ENCODE assay signal across 28 mouse cellular contexts in genomic region chr6:12026804-12027537, GRCm38 (mm10).
DNase-seq lines count a peak whose midpoint lies in the region; ATAC-seq and TF ChIP-seq lines count a peak whose summit lies in the region.
"Had no signal": no experiment of that assay in that cellular context is flagged by ENCODE, and none has a peak within 500 bp of the region (broad histone marks: within the 10 kb centered on the region; RNA-seq: fewer than 3 reads in every experiment).

No protein-coding gene starts in this region.

- DNase-seq in limb, embryonic 10.5 days (ENCODE audit: low spot score): no peak
- DNase-seq in thymus, adult 2 months: no peak
- DNase-seq in cerebellum, adult 11-12 months: no peak
- DNase-seq: adrenal gland, postnatal 25 days; B cell, adult 2 months; cerebellum, adult 9-11 months; gastrocnemius, postnatal 14 days; heart, adult 11 months; layer of hippocampus, adult 9-11 months; lung, adult 2 months; lung, postnatal 14 days; right cerebral cortex, postnatal 4 days; thymus, postnatal 4 days had no signal

- H3K4me1 ChIP-seq in limb, embryonic 13.5 days: no peaks in the 10 kb centered on the region
- H3K4me1 ChIP-seq in limb, embryonic 10.5 days: no peaks in the 10 kb centered on the region
- H3K4me1 ChIP-seq in brown adipose tissue, adult 24 weeks (ENCODE audit: control insufficient read depth, insufficient read depth, insufficient read length, low read length): no peaks in the 10 kb centered on the region
- H3K4me1 ChIP-seq in kidney, embryonic 16.5 days (ENCODE audit: insufficient read depth, low read length): no peaks in the 10 kb centered on the region
- no peaks in the 10 kb centered on the region for H3K4me1 ChIP-seq in thymus, adult 2 months (replicated peaks; ENCODE audit: control insufficient read depth, insufficient read depth, low read length)
- H3K4me1 ChIP-seq: embryonic facial prominence, embryonic 15.5 days; forebrain, embryonic 15.5 days; hindbrain, embryonic 10.5 days; stomach, embryonic 15.5 days had no signal

- peak; percentile 54; the same call in 1 of the 2 replicates for ATAC-seq in limb, embryonic 13.5 days (ENCODE audit: low FRiP score, low read depth)
- peak; percentile 63 for ATAC-seq in kidney, embryonic 16.5 days (ENCODE audit: low FRiP score, low TSS enrichment)
- no peak for ATAC-seq in erythroblast, adult 5-6 weeks (replicated peaks; ENCODE audit: low FRiP score, poor library complexity, severe bottlenecking)
- ATAC-seq: forebrain, embryonic 15.5 days; hindbrain, embryonic 16.5 days; liver, embryonic 12.5 days had no signal

- no peaks in the 10 kb centered on the region for H3K27me3 ChIP-seq in limb, embryonic 13.5 days
- no peaks in the 10 kb centered on the region for H3K27me3 ChIP-seq in limb, embryonic 10.5 days (ENCODE audit: low read depth, poor library complexity, severe bottlenecking)
- H3K27me3 ChIP-seq in kidney, embryonic 16.5 days (ENCODE audit: insufficient read depth, low read length): no peaks in the 10 kb centered on the region
- no peaks in the 10 kb centered on the region for H3K27me3 ChIP-seq in thymus, adult 2 months (ENCODE audit: control insufficient read depth, insufficient read depth, low read length)
- H3K27me3 ChIP-seq: CH12.LX; embryonic facial prominence, embryonic 15.5 days; forebrain, embryonic 15.5 days; liver, embryonic 12.5 days; stomach, embryonic 15.5 days had no signal

- H3K27ac ChIP-seq in limb, embryonic 13.5 days: no peak overlapping the region
- no peak overlapping the region for H3K27ac ChIP-seq in limb, embryonic 10.5 days
- peak overlapping the region; percentile 31 for H3K27ac ChIP-seq in brown adipose tissue, adult 24 weeks (replicated peaks; ENCODE audit: low read depth, low read length)
- peak overlapping the region; percentile 18; the same call in 1 of the 2 replicates for H3K27ac ChIP-seq in kidney, embryonic 16.5 days (ENCODE audit: low read length)
- no peak overlapping the region for H3K27ac ChIP-seq in thymus, adult 2 months (ENCODE audit: control insufficient read depth, insufficient read depth, low read length)
- H3K27ac ChIP-seq: embryonic facial prominence, embryonic 15.5 days; forebrain, embryonic 15.5 days; hindbrain, embryonic 10.5 days; left cerebral cortex, adult 2 months; liver, embryonic 12.5 days; stomach, embryonic 15.5 days had no signal

- WGBS in limb, embryonic 13.5 days: 47% methylated on average over 2 of the region's 2 CpGs
- 91% methylated on average over 2 of the region's 2 CpGs for WGBS in limb, embryonic 10.5 days
- 86% methylated on average over 2 of the region's 2 CpGs for WGBS in kidney, embryonic 16.5 days
- 91% methylated on average over 2 of the region's 2 CpGs for WGBS in thymus, adult 2 months

- H3K36me3 ChIP-seq in limb, embryonic 13.5 days: peaks cover 15% of the 10 kb centered on the region
- H3K36me3 ChIP-seq in limb, embryonic 10.5 days: peaks cover 16% of the 10 kb centered on the region; the same call in 1 of the 2 replicates
- H3K36me3 ChIP-seq in kidney, embryonic 16.5 days (ENCODE audit: insufficient read depth, low read length): 0 out of 2 replicates have a peak, but pooled peaks cover 6% of the 10 kb centered on the region
- no peaks in the 10 kb centered on the region for H3K36me3 ChIP-seq in thymus, adult 2 months (ENCODE audit: control insufficient read depth, insufficient read depth, low read length)
- H3K36me3 ChIP-seq: stomach, embryonic 15.5 days had no signal

- no peak overlapping the region for H3K4me3 ChIP-seq in limb, embryonic 13.5 days
- no peak overlapping the region for H3K4me3 ChIP-seq in limb, embryonic 10.5 days
- H3K4me3 ChIP-seq in brown adipose tissue, adult 24 weeks (ENCODE audit: insufficient read depth, low read depth, low read length): no peak overlapping the region
- no peak overlapping the region for H3K4me3 ChIP-seq in kidney, embryonic 16.5 days (ENCODE audit: low read length)
- no peak overlapping the region for H3K4me3 ChIP-seq in thymus, adult 2 months (ENCODE audit: control insufficient read depth, insufficient read depth, low read length)
- H3K4me3 ChIP-seq: embryonic facial prominence, embryonic 15.5 days; forebrain, embryonic 15.5 days; hindbrain, embryonic 10.5 days; left cerebral cortex, adult 2 months; liver, embryonic 12.5 days; stomach, embryonic 15.5 days had no signal

- TF ChIP-seq POLR2A in thymus, adult 2 months (IDR thresholded peaks at IDR 0.05; ENCODE audit: control insufficient read depth, extremely low read depth, insufficient read depth, low read length, poor library complexity): no peak

- no peaks in the 10 kb centered on the region for H3K9me3 ChIP-seq in limb, embryonic 13.5 days
- H3K9me3 ChIP-seq in limb, embryonic 10.5 days (replicated peaks): no peaks in the 10 kb centered on the region
- no peaks in the 10 kb centered on the region for H3K9me3 ChIP-seq in kidney, embryonic 16.5 days (ENCODE audit: low read length)
- H3K9me3 ChIP-seq: embryonic facial prominence, embryonic 15.5 days; forebrain, embryonic 15.5 days; G1E; hindbrain, embryonic 10.5 days; liver, embryonic 12.5 days; stomach, embryonic 15.5 days had no signal

- H3K4me2 ChIP-seq in limb, embryonic 13.5 days (replicated peaks): no peak overlapping the region
- H3K4me2 ChIP-seq in kidney, embryonic 16.5 days (replicated peaks; ENCODE audit: low read depth, low read length): no peak overlapping the region
- H3K4me2 ChIP-seq: embryonic facial prominence, embryonic 15.5 days; forebrain, embryonic 15.5 days; heart, embryonic 11.5 days; liver, embryonic 12.5 days; midbrain, embryonic 11.5 days; stomach, embryonic 15.5 days had no signal

- no peak overlapping the region for H3K9ac ChIP-seq in limb, embryonic 13.5 days
- no peak overlapping the region for H3K9ac ChIP-seq in kidney, embryonic 16.5 days (replicated peaks; ENCODE audit: low read length)
- H3K9ac ChIP-seq: embryonic facial prominence, embryonic 15.5 days; forebrain, embryonic 15.5 days; liver, embryonic 12.5 days; stomach, embryonic 15.5 days had no signal

- no peak for TF ChIP-seq CTCF in thymus, adult 2 months (IDR thresholded peaks at IDR 0.05; ENCODE audit: borderline replicate concordance, control insufficient read depth, extremely low read depth, insufficient read depth, low read length, poor library complexity)

Comparison
In these comparisons a context has a peak if more than half of its experiments do, and no peak if none do; other contexts are left out.
1. H3K27ac ChIP-seq: peak in brown adipose tissue, adult 24 weeks (single experiment) and kidney, embryonic 16.5 days (single experiment); none in limb, embryonic 13.5 days (single experiment), limb, embryonic 10.5 days (single experiment) and thymus, adult 2 months (single experiment).